Mouse (Mus musculus) induced T-regulatory cell, adult 2 months (primary cell): ENCODE measurements around the gene T2.
"Not testable (repeated sequence)": the region's sequence is repeated elsewhere in the genome, so short reads cannot be mapped to it uniquely, and the experiment has no call there.

Experiments
- DNase-seq: peaks from one replicate; pipeline ENCODE4 v3.0.0-alpha.2; 2012; ENCODE audit warnings: low read depth

The T2 gene

GRCm38 (mm10) chr17:8367514-8368480, 12.0 kb downstream of the T2 start:
- no peak for DNase-seq

GRCm38 (mm10) chr17:8368570-8368969, 12.8 kb downstream of the T2 start:
- DNase-seq = no peak

GRCm38 (mm10) chr17:8369171-8369570, 13.4 kb downstream of the T2 start:
- DNase-seq = no peak

GRCm38 (mm10) chr17:8370634-8371229, 14.9 kb downstream of the T2 start:
- DNase-seq = no peak

- peak; percentile 82 for DNase-seq
These were observed 16.0 kb downstream of the T2 start for GRCm38 (mm10) chr17:8371834-8372233.

- DNase-seq = peak; percentile 88
These were observed 16.7 kb downstream of the T2 start for GRCm38 (mm10) chr17:8372286-8373046.

- DNase-seq = no peak
These were observed 21.5 kb downstream of the T2 start for GRCm38 (mm10) chr17:8377298-8377697.

- no peak for DNase-seq
These were observed 29.6 kb downstream of the T2 start for GRCm38 (mm10) chr17:8385441-8385840.

GRCm38 (mm10) chr17:8388463-8388862, 32.7 kb downstream of the T2 start:
- DNase-seq = peak; percentile 72

- peak; percentile 74 for DNase-seq
These were observed 33.4 kb downstream of the T2 start for GRCm38 (mm10) chr17:8388990-8389789.

GRCm38 (mm10) chr17:8389790-8390095, 34.0 kb downstream of the T2 start:
- DNase-seq = no peak

GRCm38 (mm10) chr17:8390487-8390886, 34.7 kb downstream of the T2 start:
- no peak for DNase-seq

- no peak for DNase-seq
These were observed 40.6 kb downstream of the T2 start for GRCm38 (mm10) chr17:8396371-8396770.

- DNase-seq = no peak
These were observed 42.2 kb downstream of the T2 start for GRCm38 (mm10) chr17:8397946-8398345.

GRCm38 (mm10) chr17:8403932-8404331, 48.1 kb downstream of the T2 start:
- not testable (repeated sequence) for DNase-seq

- DNase-seq = no peak
These were observed 50.5 kb downstream of the T2 start for GRCm38 (mm10) chr17:8406285-8406684.

- DNase-seq = not testable (repeated sequence)
These were observed 52.2 kb downstream of the T2 start for GRCm38 (mm10) chr17:8408002-8408401.

GRCm38 (mm10) chr17:8408589-8409295, 53.0 kb downstream of the T2 start:
- peak; percentile 15 for DNase-seq

GRCm38 (mm10) chr17:8410330-8410729, 54.5 kb downstream of the T2 start:
- no peak for DNase-seq

GRCm38 (mm10) chr17:8413656-8414055, 57.9 kb downstream of the T2 start:
- DNase-seq = no peak

- no peak for DNase-seq
These were observed 59.7 kb downstream of the T2 start for GRCm38 (mm10) chr17:8415533-8415932.
